Mouse (Mus musculus) limb, embryonic 12.5 days (tissue): Measurements from ENCODE around the gene Nfkbib. TPM values are rescaled to one million over a fixed set of nuclear protein-coding genes. Genes with fewer than 3 reads are reported as not detected.

Experiments used
- ATAC-seq: fragments of 200-750 bp; cut with Nextera tagmentation; 2 replicates; pipeline ENCODE4 v1.8.0; 2017; ENCODE audit warnings: low read depth, moderate TSS enrichment; ENCODE audit not compliant: insufficient number of reproducible peaks, insufficient read depth, low FRiP score, low TSS enrichment
- H3K27ac ChIP-seq: fragments of 300-500 bp; sonication (generic); 2 replicates; pipeline ENCODE4 v1.5.1; 2016; ENCODE audit warnings: mild to moderate bottlenecking, moderate library complexity
- H3K27me3 ChIP-seq: fragments of 300-500 bp; sonication (generic); 2 replicates; pipeline ENCODE4 v1.6.1; 2016; ENCODE audit warnings: mild to moderate bottlenecking, moderate library complexity
- H3K36me3 ChIP-seq: fragments of 300-500 bp; sonication (generic); 2 replicates; pipeline ENCODE4 v1.6.1; 2016; ENCODE audit warnings: mild to moderate bottlenecking, moderate library complexity
- H3K4me1 ChIP-seq: fragments of 300-500 bp; sonication (generic); replicated peaks from 2 replicates; pipeline ENCODE4 v1.6.1; 2016
- H3K4me2 ChIP-seq: fragments of 300-500 bp; sonication (generic); 2 replicates; pipeline ENCODE4 v1.6.1; 2016; ENCODE audit warnings: mild to moderate bottlenecking, moderate library complexity
- H3K4me3 ChIP-seq: fragments of 300-500 bp; sonication (generic); replicated peaks from 2 replicates; pipeline ENCODE4 v1.5.1; 2016; ENCODE audit warnings: mild to moderate bottlenecking
- H3K9ac ChIP-seq: fragments of 300-500 bp; sonication (generic); replicated peaks from 2 replicates; pipeline ENCODE4 v1.6.1; 2016; ENCODE audit warnings: mild to moderate bottlenecking, moderate library complexity
- H3K9me3 ChIP-seq: fragments of 300-500 bp; sonication (generic); 2 replicates; pipeline ENCODE4 v1.6.1; 2016; ENCODE audit warnings: mild to moderate bottlenecking, moderate library complexity
- WGBS: fragments of 180-500 bp; shearing (Covaris S2); methylation state at CpG from one replicate; pipeline ENCODE4 v1.1.7; 2016; 5-methylcytosine and 5-hydroxymethylcytosine counted together
- polyA plus RNA-seq: library from polyadenylated mRNA; unstranded; fragments of >200 nt; fragmentation: Nextera tagmentation; extraction: Ambion mirVana; gene quantifications from 2 replicates; pipeline ENCODE4 v1.2.1, GENCODE M21; 2016

The Nfkbib gene
- polyA plus RNA-seq, 1 experiment from 2014 or later = 40.8 TPM

GRCm38 (mm10) chr7:28716590-28717281 is 50.6 kb downstream of the Nfkbib start, which contains the start of gene Fbxo17:
TSS of gene Fbxo17 (plus strand) at chr7:28716804.
- Histone ChIP-seq H3K36me3 (no peaks in the 10 kb centered on the region), H3K9ac (peak within 1 kb of the TSS; percentile 76), H3K4me3 (peak within 1 kb of the TSS; percentile 55), H3K9me3 (no peaks in the 10 kb centered on the region), H3K27me3 (no peaks in the 10 kb centered on the region), H3K4me1 (peaks cover 31% of the 10 kb centered on the region), H3K27ac (peak within 1 kb of the TSS; percentile 78), H3K4me2 (peak within 1 kb of the TSS; percentile 69)
- ATAC-seq = peak; percentile 53
- WGBS = 2% methylated on average over 36 of the region's 36 CpGs

GRCm38 (mm10) chr7:28715598-28715997 is 51.7 kb downstream of the Nfkbib start:
- H3K27me3 ChIP-seq = no peaks in the 10 kb centered on the region
- peaks cover 25% of the 10 kb centered on the region for H3K4me1 ChIP-seq
- WGBS = 92% methylated on average over 2 of the region's 2 CpGs
- H3K4me2 ChIP-seq = no peak overlapping the region
- no peak for ATAC-seq
- no peak overlapping the region for H3K9ac ChIP-seq
- no peaks in the 10 kb centered on the region for H3K9me3 ChIP-seq
- no peaks in the 10 kb centered on the region for H3K36me3 ChIP-seq
- no peak overlapping the region for H3K4me3 ChIP-seq
- H3K27ac ChIP-seq = no peak overlapping the region

DNA sequence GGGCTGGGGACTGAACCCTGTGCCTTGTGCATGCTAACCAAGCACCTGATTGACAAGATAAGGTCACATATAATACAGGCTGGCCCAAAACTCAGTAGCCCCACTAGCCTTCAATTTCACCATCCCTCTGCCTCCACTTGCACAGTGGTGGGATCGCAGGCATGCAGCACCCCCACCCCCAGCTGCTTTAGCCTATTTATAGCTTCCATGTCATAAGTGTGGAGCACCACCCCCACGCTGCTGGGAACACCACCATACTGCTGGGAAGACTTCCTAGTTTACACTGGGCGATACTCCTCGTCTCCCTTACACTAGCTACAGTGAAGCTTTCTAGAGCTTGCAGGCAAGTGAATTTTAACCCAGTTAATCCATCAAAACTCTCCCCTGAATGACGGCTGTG is 52.6 kb downstream of the Nfkbib start:
- Histone ChIP-seq H3K36me3 (no peaks in the 10 kb centered on the region), H3K9me3 (no peaks in the 10 kb centered on the region), H3K4me3 (no peak overlapping the region), H3K4me1 (peaks cover 25% of the 10 kb centered on the region), H3K4me2 (no peak overlapping the region), H3K27me3 (no peaks in the 10 kb centered on the region), H3K9ac (no peak overlapping the region), H3K27ac (0 out of 2 replicates have a peak overlapping the region, but pooled peaks have one; percentile 25)
- WGBS = 77% methylated on average over 5 of the region's 5 CpGs
- ATAC-seq = no peak

- no peak overlapping the region for H3K4me3 ChIP-seq
- H3K36me3 ChIP-seq = no peaks in the 10 kb centered on the region
- H3K4me2 ChIP-seq = no peak overlapping the region
- peaks cover 2% of the 10 kb centered on the region; the same call in 1 of the 2 replicates for H3K4me1 ChIP-seq
- H3K27ac ChIP-seq = no peak overlapping the region
- H3K27me3 ChIP-seq = no peaks in the 10 kb centered on the region
- ATAC-seq = no peak
- H3K9ac ChIP-seq = no peak overlapping the region
- no peaks in the 10 kb centered on the region for H3K9me3 ChIP-seq
- 62% methylated on average over 3 of the region's 3 CpGs for WGBS
Measured at GRCm38 (mm10) chr7:28710962-28711361, 56.4 kb downstream of the Nfkbib start.

DNA sequence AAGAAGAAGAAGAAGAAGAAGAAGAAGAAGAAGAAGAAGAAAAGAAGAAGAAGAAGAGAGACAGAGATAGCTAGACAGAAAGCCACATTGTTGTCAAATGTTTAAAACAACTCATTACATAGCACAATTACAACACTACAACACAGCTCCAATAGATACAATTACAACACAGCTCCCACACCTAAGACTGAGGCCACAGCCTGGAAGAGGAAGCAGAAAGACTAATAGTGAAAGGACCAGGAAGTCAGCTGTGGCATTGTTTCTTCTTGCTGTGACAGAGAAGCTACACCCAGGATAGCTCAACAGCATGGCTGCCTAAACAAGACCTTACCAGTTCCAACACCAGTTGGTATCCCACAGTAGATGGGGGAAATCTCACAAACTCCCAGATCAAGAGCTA is 57.9 kb downstream of the Nfkbib start:
- Histone ChIP-seq H3K4me1 (no peaks in the 10 kb centered on the region), H3K9me3 (no peaks in the 10 kb centered on the region), H3K4me2 (no peak overlapping the region), H3K27me3 (no peaks in the 10 kb centered on the region), H3K36me3 (no peaks in the 10 kb centered on the region), H3K4me3 (no peak overlapping the region), H3K9ac (no peak overlapping the region), H3K27ac (no peak overlapping the region)
- ATAC-seq = no peak

Other genes starting within 250 kb of the Nfkbib start
- gene Ifnl3, start 244.7 kb downstream of the Nfkbib start, polyA plus RNA-seq = not detected in 2 replicates
- not detected in 2 replicates for gene Sycn, start 226.6 kb downstream of the Nfkbib start, polyA plus RNA-seq
- not detected in 2 replicates for gene Nccrp1, start 220.3 kb downstream of the Nfkbib start, polyA plus RNA-seq
- gene Samd4b, start 169.4 kb downstream of the Nfkbib start, polyA plus RNA-seq = 30.5 and 36.0 TPM in 2 replicates
- 42.4 and 44.1 TPM in 2 replicates for gene Pak4, start 169.3 kb downstream of the Nfkbib start, polyA plus RNA-seq
- not detected in 2 replicates for gene Acp7, start 136.2 kb downstream of the Nfkbib start, polyA plus RNA-seq
- gene Fbxo27, start 74.7 kb downstream of the Nfkbib start, polyA plus RNA-seq = 4.9 and 6.4 TPM in 2 replicates
- 24.0 TPM in 2 replicates for gene Fbxo17, start 50.7 kb downstream of the Nfkbib start, polyA plus RNA-seq
- 125 and 131 TPM in 2 replicates for gene Mrps12, start 25.7 kb downstream of the Nfkbib start, polyA plus RNA-seq
- 32.4 and 33.1 TPM in 2 replicates for gene Sars2, start 25.5 kb downstream of the Nfkbib start, polyA plus RNA-seq
- gene Ccer2, start 11.3 kb downstream of the Nfkbib start, polyA plus RNA-seq = 0.24 TPM in 1 of 2 replicates, not detected in the other
- 70.8 and 76.9 TPM in 2 replicates for gene Sirt2, start 777 bp downstream of the Nfkbib start, polyA plus RNA-seq
- 2.3 and 3.1 TPM in 2 replicates for gene Rinl, start 21.5 kb upstream of the Nfkbib start, polyA plus RNA-seq
- 347 and 425 TPM in 2 replicates for gene Hnrnpl, start 41.0 kb upstream of the Nfkbib start, polyA plus RNA-seq
- gene Ech1, start 57.7 kb upstream of the Nfkbib start, polyA plus RNA-seq = 111 and 114 TPM in 2 replicates
- 4.9 and 6.7 TPM in 2 replicates for gene Lgals4, start 66.3 kb upstream of the Nfkbib start, polyA plus RNA-seq
- 3.4 and 4.8 TPM in 2 replicates for gene Lgals7, start 96.3 kb upstream of the Nfkbib start, polyA plus RNA-seq
- 0.26 and 0.29 TPM in 2 replicates for gene Capn12, start 113.9 kb upstream of the Nfkbib start, polyA plus RNA-seq
- gene Actn4, start 194.8 kb upstream of the Nfkbib start, polyA plus RNA-seq = 269 and 283 TPM in 2 replicates
- 438 and 440 TPM in 2 replicates for gene Eif3k, start 214.4 kb upstream of the Nfkbib start, polyA plus RNA-seq
- 10.9 and 11.9 TPM in 2 replicates for gene Map4k1, start 214.5 kb upstream of the Nfkbib start, polyA plus RNA-seq